Mouse (Mus musculus): ENCODE measurements around the gene Arhgap5. TPM values are rescaled to one million over a fixed set of nuclear protein-coding genes. Genes with fewer than 3 reads are reported as not detected.
"Not testable (repeated sequence)": the region's sequence is repeated elsewhere in the genome, so short reads cannot be mapped to it uniquely, and the experiment has no call there.

Gene Arhgap5
- polyA plus RNA-seq, 1 experiment from 2014 or later = 7.9 TPM

- Histone ChIP-seq H3K4me2 (no peak overlapping the region), H3K4me1 (replicated peaks) (peaks cover 2% of the 10 kb centered on the region; the same call in 1 of the 2 replicates), H3K4me3 (replicated peaks) (no peak overlapping the region), H3K9ac (no peak overlapping the region), H3K36me3 (replicated peaks) (no peaks in the 10 kb centered on the region), H3K27ac (replicated peaks) (no peak overlapping the region), H3K27me3 (no peaks in the 10 kb centered on the region), H3K9me3 (replicated peaks) (no peaks in the 10 kb centered on the region)
- ATAC-seq (ENCODE audit: insufficient read depth) = no peak
- WGBS (ENCODE audit: insufficient replicate concordance) = 50% methylated on average over 4 of the region's 4 CpGs
Measured at GRCm38 (mm10) chr12:52541294-52541693, 37.5 kb downstream of the Arhgap5 start.

DNA sequence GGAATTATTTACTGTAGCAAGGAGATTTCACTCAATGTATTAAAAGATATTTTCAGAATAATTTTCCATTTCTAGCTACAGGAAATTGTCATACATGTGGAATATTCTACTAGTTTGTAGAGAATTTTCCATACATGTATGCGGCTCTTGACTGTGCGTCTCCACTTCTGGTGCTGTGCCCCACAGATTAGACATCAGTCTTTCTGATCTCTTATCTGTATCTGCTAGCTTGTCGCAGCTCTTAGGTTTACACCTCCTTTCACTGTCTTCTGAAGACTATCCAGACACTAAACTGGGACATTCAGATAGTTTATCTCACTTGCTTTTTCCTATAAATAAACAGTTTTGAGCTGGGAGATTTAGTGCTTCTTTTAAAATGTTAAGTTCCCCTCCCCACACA lies 40.8 kb downstream of the Arhgap5 start:
- Histone ChIP-seq H3K9ac (no peak overlapping the region), H3K4me2 (no peak overlapping the region), H3K36me3 (replicated peaks) (no peaks in the 10 kb centered on the region), H3K4me3 (replicated peaks) (no peak overlapping the region), H3K27me3 (no peaks in the 10 kb centered on the region), H3K9me3 (replicated peaks) (no peaks in the 10 kb centered on the region), H3K4me1 (replicated peaks) (peaks cover 2% of the 10 kb centered on the region; the same call in 1 of the 2 replicates), H3K27ac (replicated peaks) (no peak overlapping the region)
- no peak for ATAC-seq (ENCODE audit: insufficient read depth)
- 30% methylated on average over 3 of the region's 3 CpGs for WGBS (ENCODE audit: insufficient replicate concordance)

- Histone ChIP-seq H3K4me1 (replicated peaks) (no peaks in the 10 kb centered on the region), H3K4me3 (replicated peaks) (no peak overlapping the region), H3K27me3 (no peaks in the 10 kb centered on the region), H3K27ac (replicated peaks) (no peak overlapping the region), H3K9me3 (replicated peaks) (no peaks in the 10 kb centered on the region), H3K36me3 (replicated peaks) (no peaks in the 10 kb centered on the region), H3K9ac (no peak overlapping the region), H3K4me2 (no peak overlapping the region)
- WGBS (ENCODE audit: insufficient replicate concordance) = 83% methylated on average over 2 of the region's 2 CpGs
- no peak for ATAC-seq (ENCODE audit: insufficient read depth)
Measured at GRCm38 (mm10) chr12:52552085-52552484, 48.3 kb downstream of the Arhgap5 start.

DNA sequence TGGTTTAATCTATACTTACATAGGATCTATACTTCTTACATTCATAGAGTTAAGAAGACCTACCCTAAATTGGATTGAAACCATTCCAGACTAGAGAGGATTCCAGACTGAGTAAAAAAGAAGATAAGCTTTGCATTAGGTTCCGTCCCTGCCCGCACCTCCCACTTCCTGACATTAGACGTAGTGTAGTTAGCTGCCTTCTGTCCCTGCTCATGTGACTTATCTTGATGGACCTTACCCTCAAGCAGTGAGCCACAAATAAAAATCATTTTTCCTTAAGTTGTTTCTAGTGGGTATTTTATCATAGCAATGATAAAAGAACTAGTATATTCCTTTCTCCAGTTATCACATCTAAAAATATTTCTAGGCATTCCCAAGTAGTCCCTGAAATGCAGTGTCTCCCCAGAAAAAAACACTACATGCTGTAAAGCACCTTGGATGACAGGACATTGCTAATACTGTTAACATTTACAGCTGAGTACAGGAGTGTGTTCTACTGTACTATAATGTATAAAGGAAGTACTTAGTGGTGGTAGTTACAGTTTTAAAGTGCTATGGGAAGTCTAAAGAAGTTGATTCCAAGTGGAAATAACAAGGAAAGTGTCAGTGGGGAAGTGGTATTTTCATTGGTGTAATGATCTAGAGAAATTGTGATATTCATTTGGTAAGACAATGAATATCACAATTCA lies 51.6 kb downstream of the Arhgap5 start:
- ATAC-seq (ENCODE audit: insufficient read depth) = no peak
- no peaks in the 10 kb centered on the region for H3K9me3 ChIP-seq (replicated peaks)

DNA sequence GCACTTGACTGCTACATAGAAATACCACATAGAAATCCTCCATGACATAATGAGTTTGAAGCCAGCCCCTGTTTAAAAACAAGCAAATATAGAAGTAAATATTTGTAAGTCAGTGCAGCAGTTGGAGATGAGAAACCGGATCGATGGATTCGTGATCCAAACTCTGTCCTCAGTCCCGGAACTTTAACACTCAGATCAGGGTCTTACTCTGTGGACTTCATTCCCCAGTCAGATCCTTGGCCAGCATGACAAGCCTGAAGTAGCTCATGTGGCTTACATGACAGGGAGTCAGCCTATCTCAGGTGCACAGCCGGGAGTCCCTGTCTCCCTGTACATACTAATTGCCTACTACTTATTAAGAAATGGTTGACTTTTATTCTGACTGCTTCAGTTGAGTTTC lies 61.9 kb downstream of the Arhgap5 start:
- H3K27ac ChIP-seq (replicated peaks) = no peak overlapping the region
- 0 out of 2 replicates have a peak, but pooled peaks cover 8% of the 10 kb centered on the region for H3K36me3 ChIP-seq (replicated peaks)
- no peak overlapping the region for H3K4me2 ChIP-seq
- ATAC-seq (ENCODE audit: insufficient read depth) = no peak
- H3K4me3 ChIP-seq (replicated peaks) = no peak overlapping the region
- WGBS (ENCODE audit: insufficient replicate concordance) = 83% methylated on average over 5 of the region's 5 CpGs
- H3K9ac ChIP-seq = no peak overlapping the region
- no peaks in the 10 kb centered on the region for H3K27me3 ChIP-seq
- no peaks in the 10 kb centered on the region for H3K4me1 ChIP-seq (replicated peaks)
- H3K9me3 ChIP-seq (replicated peaks) = no peaks in the 10 kb centered on the region

More for the DNA sequence above, 51.6 kb downstream of the Arhgap5 start:
- Histone ChIP-seq H3K27me3 (no peaks in the 10 kb centered on the region), H3K4me1 (replicated peaks) (no peaks in the 10 kb centered on the region), H3K4me3 (replicated peaks) (no peak overlapping the region), H3K27ac (replicated peaks) (no peak overlapping the region), H3K9ac (no peak overlapping the region), H3K36me3 (replicated peaks) (0 out of 2 replicates have a peak, but pooled peaks cover 3% of the 10 kb centered on the region), H3K4me2 (no peak overlapping the region)
- 15% methylated on average over 3 of the region's 3 CpGs for WGBS (ENCODE audit: insufficient replicate concordance)

DNA sequence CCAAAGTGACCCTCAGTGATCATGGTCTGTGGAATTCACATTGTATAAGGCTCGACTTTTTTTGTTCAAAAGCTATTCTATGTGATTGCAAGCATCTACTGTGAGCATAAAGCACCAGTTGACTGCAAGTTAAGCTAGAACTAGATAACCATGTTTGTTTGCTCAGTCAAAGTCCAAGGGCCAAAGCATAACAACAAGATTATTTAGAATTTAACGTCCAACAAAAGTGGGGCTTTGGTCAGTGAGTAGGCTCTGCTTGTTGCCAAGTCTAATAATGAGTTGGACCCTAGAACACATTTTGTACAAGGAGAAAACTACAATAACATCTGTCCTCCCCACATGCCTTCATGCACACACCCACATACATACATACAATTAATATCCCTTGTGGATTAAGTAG lies 69.6 kb downstream of the Arhgap5 start:
- Histone ChIP-seq H3K27me3 (no peaks in the 10 kb centered on the region), H3K36me3 (replicated peaks) (no peaks in the 10 kb centered on the region), H3K9me3 (replicated peaks) (no peaks in the 10 kb centered on the region), H3K4me2 (no peak overlapping the region), H3K4me3 (replicated peaks) (no peak overlapping the region), H3K9ac (no peak overlapping the region), H3K4me1 (replicated peaks) (no peaks in the 10 kb centered on the region), H3K27ac (replicated peaks) (no peak overlapping the region)
- WGBS (ENCODE audit: insufficient replicate concordance) = 51% methylated on average over 2 of the region's 2 CpGs
- no peak for ATAC-seq (ENCODE audit: insufficient read depth)

GRCm38 (mm10) chr12:52586466-52586865 lies 82.7 kb downstream of the Arhgap5 start:
- H3K36me3 ChIP-seq (replicated peaks); H3K4me3 ChIP-seq (replicated peaks); H3K27me3 ChIP-seq; H3K9me3 ChIP-seq (replicated peaks); H3K4me1 ChIP-seq (replicated peaks); H3K27ac ChIP-seq (replicated peaks); H3K9ac ChIP-seq; ATAC-seq (ENCODE audit: insufficient read depth); H3K4me2 ChIP-seq: not testable (repeated sequence)
- 58% methylated on average over 2 of the region's 2 CpGs for WGBS (ENCODE audit: insufficient replicate concordance)

GRCm38 (mm10) chr12:52587473-52588010 lies 83.8 kb downstream of the Arhgap5 start:
- no peak for ATAC-seq (ENCODE audit: insufficient read depth)
- H3K4me3 ChIP-seq (replicated peaks) = no peak overlapping the region
- no peaks in the 10 kb centered on the region for H3K4me1 ChIP-seq (replicated peaks)
- no peak overlapping the region for H3K9ac ChIP-seq
- no peaks in the 10 kb centered on the region for H3K36me3 ChIP-seq (replicated peaks)
- H3K27ac ChIP-seq (replicated peaks) = no peak overlapping the region
- H3K9me3 ChIP-seq (replicated peaks) = no peaks in the 10 kb centered on the region
- 48% methylated on average over 2 of the region's 2 CpGs for WGBS (ENCODE audit: insufficient replicate concordance)
- no peak overlapping the region for H3K4me2 ChIP-seq
- H3K27me3 ChIP-seq = no peaks in the 10 kb centered on the region

- no peak overlapping the region for H3K4me2 ChIP-seq
- 57% methylated on average over 7 of the region's 7 CpGs for WGBS (ENCODE audit: insufficient replicate concordance)
- H3K9ac ChIP-seq = no peak overlapping the region
- H3K4me1 ChIP-seq (replicated peaks) = no peaks in the 10 kb centered on the region
- no peaks in the 10 kb centered on the region for H3K27me3 ChIP-seq
- no peak overlapping the region for H3K27ac ChIP-seq (replicated peaks)
- no peaks in the 10 kb centered on the region for H3K36me3 ChIP-seq (replicated peaks)
- H3K4me3 ChIP-seq (replicated peaks) = no peak overlapping the region
- no peak for ATAC-seq (ENCODE audit: insufficient read depth)
- no peaks in the 10 kb centered on the region for H3K9me3 ChIP-seq (replicated peaks)
Measured at GRCm38 (mm10) chr12:52595389-52596185, 91.8 kb downstream of the Arhgap5 start.

DNA sequence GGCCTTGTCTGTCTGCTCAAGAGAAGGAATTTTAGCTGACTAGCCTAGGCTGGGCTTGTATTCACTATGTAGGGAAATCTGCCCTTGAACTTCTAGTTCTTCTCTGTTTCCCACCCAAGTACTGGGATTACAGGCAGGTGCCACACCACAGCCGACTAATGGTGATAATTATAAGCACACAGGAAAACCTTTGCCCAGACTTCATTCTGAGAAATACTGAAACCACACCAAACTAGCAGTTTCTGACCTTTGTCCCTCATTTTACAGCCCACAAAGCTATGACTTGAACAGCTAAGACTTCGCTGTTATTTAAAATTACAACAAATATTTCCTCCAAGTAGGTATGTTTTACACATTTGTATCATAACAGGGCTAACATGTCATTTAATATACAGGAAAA lies 98.7 kb downstream of the Arhgap5 start:
- Histone ChIP-seq H3K4me2 (peak overlapping the region; percentile 91), H3K4me3 (replicated peaks) (peak overlapping the region; percentile 81), H3K27me3 (no peaks in the 10 kb centered on the region), H3K9me3 (replicated peaks) (no peaks in the 10 kb centered on the region), H3K4me1 (replicated peaks) (peaks cover 23% of the 10 kb centered on the region), H3K27ac (replicated peaks) (no peak overlapping the region; the same call in 1 of the 2 replicates), H3K9ac (peak overlapping the region; percentile 80; the same call in 1 of the 2 replicates), H3K36me3 (replicated peaks) (no peaks in the 10 kb centered on the region)
- no peak for ATAC-seq (ENCODE audit: insufficient read depth)
- 24% methylated on average over 2 of the region's 2 CpGs for WGBS (ENCODE audit: insufficient replicate concordance)
